Mouse (Mus musculus) lung, embryonic 15.5 days (tissue): ENCODE results near the gene Asf1b. TPM values are rescaled to one million over a fixed set of nuclear protein-coding genes. Genes with fewer than 3 reads are reported as not detected.

Source experiments
- ATAC-seq: fragments of 200-750 bp; cut with Nextera tagmentation; 2 replicates; pipeline ENCODE4 v1.8.0; 2017; ENCODE audit warnings: moderate number of reproducible peaks, borderline replicate concordance; ENCODE audit not compliant: low FRiP score, low TSS enrichment; ENCODE audit errors: extremely low read depth
- H3K27ac ChIP-seq: fragments of 300-500 bp; sonication (generic); 2 replicates; pipeline ENCODE4 v1.5.1; 2015; ENCODE audit warnings: moderate library complexity, mild to moderate bottlenecking, inconsistent platforms
- H3K27me3 ChIP-seq: fragments of 300-500 bp; sonication (generic); 2 replicates; pipeline ENCODE4 v1.6.1; 2015; ENCODE audit warnings: inconsistent platforms
- H3K36me3 ChIP-seq: fragments of 300-500 bp; sonication (generic); 2 replicates; pipeline ENCODE4 v1.6.1; 2015; ENCODE audit warnings: inconsistent platforms
- H3K4me1 ChIP-seq: fragments of 300-500 bp; sonication (generic); 2 replicates; pipeline ENCODE4 v1.6.1; 2015; ENCODE audit warnings: inconsistent platforms
- H3K4me2 ChIP-seq: fragments of 300-500 bp; sonication (generic); 2 replicates; pipeline ENCODE4 v1.6.1; 2015; ENCODE audit warnings: inconsistent platforms, mild to moderate bottlenecking, moderate library complexity
- H3K4me3 ChIP-seq: fragments of 300-500 bp; sonication (generic); 2 replicates; pipeline ENCODE4 v1.5.1; 2015; ENCODE audit warnings: mild to moderate bottlenecking, inconsistent platforms
- H3K9ac ChIP-seq: fragments of 300-500 bp; sonication (generic); 2 replicates; pipeline ENCODE4 v1.6.1; 2015; ENCODE audit warnings: inconsistent platforms
- H3K9me3 ChIP-seq: fragments of 300-500 bp; sonication (generic); 2 replicates; pipeline ENCODE4 v1.6.1; 2016; ENCODE audit warnings: inconsistent platforms
- WGBS: fragments of 180-500 bp; shearing (Covaris S2); methylation state at CpG from one replicate; pipeline ENCODE4 v1.1.7; 2015; 5-methylcytosine and 5-hydroxymethylcytosine counted together
- microRNA counts: library from miRNA; unstranded; fragments of <30 nt; microRNA quantifications from one replicate; lab custom pipeline; 2016
- microRNA-seq: library from miRNA; unstranded; fragments of <30 nt; microRNA quantifications from one replicate; pipeline ENCODE4, GENCODE M21; 2016
- polyA plus RNA-seq: library from polyadenylated mRNA; unstranded; fragments of >200 nt; fragmentation: Nextera tagmentation; extraction: Ambion mirVana; gene quantifications from 2 replicates; pipeline ENCODE4 v1.2.1, GENCODE M21; 2015

Asf1b gene
- polyA plus RNA-seq, 1 experiment from 2014 or later = 83.5 TPM

- WGBS = under 1% methylated on average over 11 of the region's 11 CpGs
- no peak overlapping the region for H3K9ac ChIP-seq
- no peaks in the 10 kb centered on the region for H3K9me3 ChIP-seq
- peak overlapping the region; percentile 99 for H3K4me2 ChIP-seq
- 0 out of 2 replicates have a peak, but pooled peaks have one; percentile 5 for ATAC-seq
- H3K36me3 ChIP-seq = no peaks in the 10 kb centered on the region
- peaks cover 35% of the 10 kb centered on the region for H3K4me1 ChIP-seq
- no peak overlapping the region for H3K27ac ChIP-seq
- peaks cover 45% of the 10 kb centered on the region for H3K27me3 ChIP-seq
- H3K4me3 ChIP-seq = peak overlapping the region; percentile 51; the same call in 1 of the 2 replicates
Measured at GRCm38 (mm10) chr8:84009876-84010275, 54.6 kb downstream of the Asf1b start.

- H3K4me2 ChIP-seq = peak overlapping the region; percentile 99
- H3K36me3 ChIP-seq = no peaks in the 10 kb centered on the region
- H3K27ac ChIP-seq = no peak overlapping the region
- peaks cover 31% of the 10 kb centered on the region for H3K4me1 ChIP-seq
- ATAC-seq = peak; percentile 25; the same call in 1 of the 2 replicates
- peak overlapping the region; percentile 51 for H3K4me3 ChIP-seq
- 1% methylated on average over 74 of the region's 83 CpGs for WGBS
- peaks cover 45% of the 10 kb centered on the region for H3K27me3 ChIP-seq
- no peaks in the 10 kb centered on the region for H3K9me3 ChIP-seq
- peak overlapping the region; percentile 48 for H3K9ac ChIP-seq
Measured at GRCm38 (mm10) chr8:84010625-84011611, 55.6 kb downstream of the Asf1b start.

- Histone ChIP-seq H3K4me3 (peak within 1 kb of the TSS; percentile 51), H3K27me3 (peaks cover 45% of the 10 kb centered on the region), H3K27ac (no peak within 1 kb of the TSS), H3K36me3 (no peaks in the 10 kb centered on the region), H3K4me1 (peaks cover 31% of the 10 kb centered on the region), H3K4me2 (peak within 1 kb of the TSS; percentile 99), H3K9me3 (no peaks in the 10 kb centered on the region), H3K9ac (peak within 1 kb of the TSS; percentile 48)
- WGBS = 2% methylated on average over 45 of the region's 45 CpGs
- peak; percentile 52; the same call in 1 of the 2 replicates for ATAC-seq
Measured at GRCm38 (mm10) chr8:84011705-84012498, 56.6 kb downstream of the Asf1b start, which contains the start of gene 2210011C24Rik. TSS of gene 2210011C24Rik (minus strand) at chr8:84012171.

GRCm38 (mm10) chr8:84012499-84013165 lies 57.3 kb downstream of the Asf1b start:
- no peak overlapping the region for H3K9ac ChIP-seq

DNA sequence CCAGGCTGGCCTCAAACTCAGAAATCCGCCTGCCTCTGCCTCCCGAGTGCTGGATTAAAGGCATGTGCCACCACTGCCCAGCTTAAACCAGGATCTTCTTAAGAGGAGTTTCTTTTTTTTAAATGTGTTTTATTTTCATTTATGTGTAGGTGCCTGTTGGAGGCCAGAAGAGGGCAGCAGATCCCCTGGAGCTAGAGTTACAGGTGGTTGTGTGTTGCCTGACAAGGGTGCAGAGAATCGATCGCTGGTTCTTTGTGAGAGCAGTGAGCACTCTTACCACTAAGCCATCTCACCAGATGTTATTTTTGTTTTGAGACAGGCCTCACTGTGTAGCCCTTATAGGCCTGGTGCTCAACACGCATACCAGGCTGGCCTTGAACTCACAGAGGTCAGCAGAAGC lies 60.5 kb downstream of the Asf1b start:
- H3K4me3 ChIP-seq = no peak overlapping the region
- no peak overlapping the region for H3K27ac ChIP-seq
- no peak overlapping the region for H3K4me2 ChIP-seq
- H3K27me3 ChIP-seq = peaks cover 44% of the 10 kb centered on the region
- WGBS = 92% methylated on average over 5 of the region's 5 CpGs
- ATAC-seq = no peak
- no peaks in the 10 kb centered on the region for H3K9me3 ChIP-seq
- H3K36me3 ChIP-seq = no peaks in the 10 kb centered on the region
- no peak overlapping the region for H3K9ac ChIP-seq
- peaks cover 27% of the 10 kb centered on the region for H3K4me1 ChIP-seq

More at GRCm38 (mm10) chr8:84012499-84013165, 57.3 kb downstream of the Asf1b start:
- H3K4me1 ChIP-seq = peaks cover 31% of the 10 kb centered on the region
- peak overlapping the region; percentile 51 for H3K4me3 ChIP-seq
- no peaks in the 10 kb centered on the region for H3K36me3 ChIP-seq
- H3K27me3 ChIP-seq = peaks cover 45% of the 10 kb centered on the region
- no peak overlapping the region for H3K27ac ChIP-seq
- no peak for ATAC-seq
- no peaks in the 10 kb centered on the region for H3K9me3 ChIP-seq
- 9% methylated on average over 35 of the region's 35 CpGs for WGBS
- peak overlapping the region; percentile 99 for H3K4me2 ChIP-seq

DNA sequence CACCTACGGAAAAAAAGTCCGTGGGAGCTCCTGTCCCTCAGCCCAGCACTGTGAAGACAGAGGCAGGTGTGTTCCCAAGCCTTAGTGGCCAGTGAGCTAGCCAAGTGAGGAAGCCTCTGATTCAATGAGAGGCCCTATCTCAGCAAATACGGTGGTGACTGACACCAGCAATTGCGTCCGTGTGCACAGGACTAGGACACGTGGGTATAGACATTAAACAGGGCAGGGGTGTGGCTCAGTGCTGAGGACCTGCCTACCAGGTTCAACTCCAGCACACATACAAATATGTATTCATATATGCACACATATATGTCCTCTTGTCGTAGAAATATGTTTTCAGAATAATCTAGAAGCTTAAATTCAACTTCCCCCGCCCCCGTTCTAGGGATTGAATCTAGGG lies 64.4 kb downstream of the Asf1b start:
- Histone ChIP-seq H3K36me3 (no peaks in the 10 kb centered on the region), H3K4me1 (peaks cover 41% of the 10 kb centered on the region), H3K4me3 (no peak overlapping the region), H3K4me2 (no peak overlapping the region), H3K9ac (no peak overlapping the region), H3K9me3 (no peaks in the 10 kb centered on the region), H3K27ac (no peak overlapping the region), H3K27me3 (peaks cover 25% of the 10 kb centered on the region; the same call in 1 of the 2 replicates)
- WGBS = 71% methylated on average over 9 of the region's 9 CpGs
- ATAC-seq = no peak

MicroRNAs within 50 kb of the gene (microRNA counts, 519-probe panel; counts per million panel counts)
- microRNA mmu-miR-1199 (lab: Ali Mortazavi, UCI) = 19.7 counts per million

Small RNA genes within 50 kb of the gene (microRNA-seq; reads per million reads assigned to microRNA genes)
- gene Gm44330 = not detected
- gene Gm44450 = not detected
- 0.93 reads per million for gene Mir1199
- 1.9 reads per million, percentile 4 among the genes with 10 or more reads in this experiment for gene Mir8111

Other genes with a start within 250 kb of the Asf1b start
- gene Ddx39, start 240.3 kb upstream of the Asf1b start, polyA plus RNA-seq = 186 and 187 TPM in 2 replicates
- gene Adgre5, start 214.2 kb upstream of the Asf1b start, polyA plus RNA-seq = 56.7 and 64.0 TPM in 2 replicates
- gene Adgrl1, start 55.4 kb upstream of the Asf1b start, polyA plus RNA-seq = 18.6 and 19.7 TPM in 2 replicates
- 0.74 and 0.86 TPM in 2 replicates for gene Gm10644, start 302 bp upstream of the Asf1b start, polyA plus RNA-seq
- gene Prkaca, start 17.5 kb downstream of the Asf1b start, polyA plus RNA-seq = 156 TPM in 2 replicates
- gene Samd1, start 42.2 kb downstream of the Asf1b start, polyA plus RNA-seq = 11.3 and 12.1 TPM in 2 replicates
- gene 1700067K01Rik, start 46.0 kb downstream of the Asf1b start, polyA plus RNA-seq = 0.93 and 0.98 TPM in 2 replicates
- 2.2 and 2.6 TPM in 2 replicates for gene 2210011C24Rik, start 56.7 kb downstream of the Asf1b start, polyA plus RNA-seq
- 6.0 and 6.7 TPM in 2 replicates for gene Palm3, start 66.0 kb downstream of the Asf1b start, polyA plus RNA-seq
- gene Il27ra, start 87.1 kb downstream of the Asf1b start, polyA plus RNA-seq = 1.4 and 2.2 TPM in 2 replicates
- not detected in 2 replicates for gene Rln3, start 89.5 kb downstream of the Asf1b start, polyA plus RNA-seq
- 1.3 TPM in 2 replicates for gene Gm10643, start 109.6 kb downstream of the Asf1b start, polyA plus RNA-seq
- 9.0 and 10.6 TPM in 2 replicates for gene Rfx1, start 111.3 kb downstream of the Asf1b start, polyA plus RNA-seq
- 9.3 and 9.5 TPM in 2 replicates for gene Dcaf15, start 149.3 kb downstream of the Asf1b start, polyA plus RNA-seq
- 0.16 and 0.36 TPM in 2 replicates for gene Podnl1, start 170.5 kb downstream of the Asf1b start, polyA plus RNA-seq
- gene Cc2d1a, start 192.4 kb downstream of the Asf1b start, polyA plus RNA-seq = 23.1 and 23.4 TPM in 2 replicates
- gene 4930432K21Rik, start 192.5 kb downstream of the Asf1b start, polyA plus RNA-seq = 1.7 TPM in 2 replicates
- 2.7 and 3.2 TPM in 2 replicates for gene Nanos3, start 229.7 kb downstream of the Asf1b start, polyA plus RNA-seq